Mouse (Mus musculus): ENCODE data around the gene Tex2.

Tex2 gene

GRCm38 (mm10) chr11:106617821-106618580 lies 4.8 kb upstream of the Tex2 start:
- no peak for DNase-seq

GRCm38 (mm10) chr11:106615561-106615960 lies 2.3 kb upstream of the Tex2 start:
- DNase-seq = no peak

- DNase-seq = peak; percentile 26
Measured at GRCm38 (mm10) chr11:106614339-106614645, 1.1 kb upstream of the Tex2 start.

- no peak for DNase-seq
Measured at GRCm38 (mm10) chr11:106613638-106614338, 565 bp upstream of the Tex2 start.

- peak; percentile 52 for DNase-seq
Measured at GRCm38 (mm10) chr11:106612209-106612960, 838 bp downstream of the Tex2 start.

GRCm38 (mm10) chr11:106609731-106610130 lies 3.5 kb downstream of the Tex2 start:
- no peak for DNase-seq

- DNase-seq = no peak
Measured at GRCm38 (mm10) chr11:106607316-106607715, 5.9 kb downstream of the Tex2 start.

GRCm38 (mm10) chr11:106606042-106606441 lies 7.2 kb downstream of the Tex2 start:
- DNase-seq = no peak

- no peak for DNase-seq
Measured at GRCm38 (mm10) chr11:106603230-106603629, 10.0 kb downstream of the Tex2 start.

GRCm38 (mm10) chr11:106600124-106600523 lies 13.1 kb downstream of the Tex2 start:
- DNase-seq = no peak

- DNase-seq = no peak
Measured at GRCm38 (mm10) chr11:106599345-106599744, 13.9 kb downstream of the Tex2 start.

- DNase-seq = no peak
Measured at GRCm38 (mm10) chr11:106598339-106598738, 14.9 kb downstream of the Tex2 start.

GRCm38 (mm10) chr11:106597737-106598330 lies 15.4 kb downstream of the Tex2 start:
- no peak for DNase-seq

GRCm38 (mm10) chr11:106591183-106591582 lies 22.0 kb downstream of the Tex2 start:
- no peak for DNase-seq

GRCm38 (mm10) chr11:106590143-106590542 lies 23.1 kb downstream of the Tex2 start:
- no peak for DNase-seq

- no peak for DNase-seq
Measured at GRCm38 (mm10) chr11:106588781-106589180, 24.4 kb downstream of the Tex2 start.

GRCm38 (mm10) chr11:106587786-106588519 lies 25.3 kb downstream of the Tex2 start:
- no peak for DNase-seq

- DNase-seq = no peak
Measured at GRCm38 (mm10) chr11:106583801-106584200, 29.4 kb downstream of the Tex2 start.

GRCm38 (mm10) chr11:106581357-106581756 lies 31.9 kb downstream of the Tex2 start:
- DNase-seq = no peak

- no peak for DNase-seq
Measured at GRCm38 (mm10) chr11:106580468-106580867, 32.8 kb downstream of the Tex2 start.

- no peak for DNase-seq
Measured at GRCm38 (mm10) chr11:106579957-106580356, 33.3 kb downstream of the Tex2 start.

GRCm38 (mm10) chr11:106579146-106579545 lies 34.1 kb downstream of the Tex2 start:
- no peak for DNase-seq
